Mouse (Mus musculus): ENCODE data around the gene Cc2d1b.

The Cc2d1b gene

GRCm38 (mm10) chr4:108638752-108639151 lies 19.0 kb downstream of the Cc2d1b start:
- DNase-seq (ENCODE audit: low spot score in 2 of 2), result no peak

GRCm38 (mm10) chr4:108664407-108664806 lies 44.7 kb downstream of the Cc2d1b start:
- DNase-seq (ENCODE audit: low spot score in 2 of 2), result no peak
